Mouse (Mus musculus) heart, embryonic 11.5 days (tissue): Measurements from ENCODE around the gene Clcnka. TPM values are rescaled to one million over a fixed set of nuclear protein-coding genes. Genes with fewer than 3 reads are reported as not detected.

Source experiments
- ATAC-seq: fragments of 200-750 bp; cut with Nextera tagmentation; replicated peaks from 2 replicates; pipeline ENCODE4 v1.8.0; 2017; ENCODE audit warnings: moderate library complexity; ENCODE audit not compliant: insufficient number of reproducible peaks, low FRiP score, low TSS enrichment
- H3K27ac ChIP-seq: fragments of 300-500 bp; sonication (generic); 2 replicates; pipeline ENCODE4 v1.5.1; 2014; ENCODE audit warnings: mild to moderate bottlenecking, low read depth, low read length
- H3K27me3 ChIP-seq: fragments of 300-500 bp; sonication (generic); 2 replicates; pipeline ENCODE4 v1.6.1; 2014; ENCODE audit warnings: mild to moderate bottlenecking, low read length, mixed read lengths; ENCODE audit not compliant: control insufficient read depth, insufficient read depth
- H3K36me3 ChIP-seq: fragments of 300-500 bp; sonication (generic); 2 replicates; pipeline ENCODE4 v1.6.1; 2014; ENCODE audit warnings: mild to moderate bottlenecking, low read length, moderate library complexity, mixed read lengths; ENCODE audit not compliant: control insufficient read depth, insufficient read depth
- H3K4me1 ChIP-seq: fragments of 300-500 bp; sonication (generic); 2 replicates; pipeline ENCODE4 v1.6.1; 2014; ENCODE audit warnings: low read length; ENCODE audit not compliant: control insufficient read depth, insufficient read depth
- H3K4me2 ChIP-seq: fragments of 300-500 bp; sonication (generic); 2 replicates; pipeline ENCODE4 v1.6.1; 2014; ENCODE audit warnings: mild to moderate bottlenecking, moderate library complexity
- H3K4me3 ChIP-seq: fragments of 300-500 bp; sonication (generic); 2 replicates; pipeline ENCODE4 v1.5.1; 2014; ENCODE audit warnings: low read depth, low read length
- H3K9ac ChIP-seq: fragments of 300-500 bp; sonication (generic); 2 replicates; pipeline ENCODE4 v1.6.1; 2014; ENCODE audit warnings: mild to moderate bottlenecking, low read depth, low read length, moderate library complexity
- H3K9me3 ChIP-seq: fragments of 300-500 bp; sonication (generic); replicated peaks from 2 replicates; pipeline ENCODE4 v1.6.1; 2016; ENCODE audit warnings: low read length; ENCODE audit not compliant: control insufficient read depth
- WGBS: fragments of 180-500 bp; shearing (Covaris S2); extraction: QIAGEN DNeasy Blood & Tissue Kit; methylation state at CpG from one replicate; pipeline ENCODE4 v1.1.7; 2014; ENCODE audit not compliant: insufficient replicate concordance; 5-methylcytosine and 5-hydroxymethylcytosine counted together
- polyA plus RNA-seq: library from polyadenylated mRNA; unstranded; fragments of >200 nt; fragmentation: Nextera tagmentation; extraction: Ambion mirVana; gene quantifications from 2 replicates; pipeline ENCODE4 v1.2.1, GENCODE M21; 2014

Gene Clcnka
- polyA plus RNA-seq = 0.14 and 0.42 TPM in 2 replicates

GRCm38 (mm10) chr4:141398545-141398944 is at the start of gene Clcnka:
Gene Clcnka (minus strand): TSS chr4:141398724.
- no peaks in the 10 kb centered on the region for H3K9me3 ChIP-seq
- peaks cover 18% of the 10 kb centered on the region for H3K27me3 ChIP-seq
- H3K9ac ChIP-seq = no peak within 1 kb of the TSS
- H3K4me3 ChIP-seq = no peak within 1 kb of the TSS
- no peak for ATAC-seq
- no peaks in the 10 kb centered on the region for H3K36me3 ChIP-seq
- WGBS = 54% methylated on average over 12 of the region's 12 CpGs
- no peak within 1 kb of the TSS for H3K4me2 ChIP-seq
- H3K4me1 ChIP-seq = no peaks in the 10 kb centered on the region
- H3K27ac ChIP-seq = no peak within 1 kb of the TSS

- peaks cover 15% of the 10 kb centered on the region for H3K4me1 ChIP-seq
- no peaks in the 10 kb centered on the region for H3K27me3 ChIP-seq
- H3K4me2 ChIP-seq = no peak overlapping the region; the same call in 1 of the 2 replicates
- H3K9me3 ChIP-seq = no peaks in the 10 kb centered on the region
- peaks cover 22% of the 10 kb centered on the region for H3K36me3 ChIP-seq
- no peak overlapping the region for H3K9ac ChIP-seq
- no peak for ATAC-seq
- 67% methylated on average over 7 of the region's 7 CpGs for WGBS
- H3K27ac ChIP-seq = no peak overlapping the region
- H3K4me3 ChIP-seq = no peak overlapping the region
These were observed 47.7 kb upstream of the Clcnka start for GRCm38 (mm10) chr4:141446211-141446610.

- Histone ChIP-seq H3K4me3 (peak overlapping the region; percentile 100), H3K9me3 (no peaks in the 10 kb centered on the region), H3K27ac (no peak overlapping the region), H3K4me2 (peak overlapping the region; percentile 87), H3K4me1 (peaks cover 15% of the 10 kb centered on the region), H3K27me3 (no peaks in the 10 kb centered on the region), H3K9ac (peak overlapping the region; percentile 95), H3K36me3 (peaks cover 22% of the 10 kb centered on the region)
- WGBS = 16% methylated on average over 14 of the region's 14 CpGs
- ATAC-seq = no peak
These were observed 46.8 kb upstream of the Clcnka start for GRCm38 (mm10) chr4:141445328-141445720.

GRCm38 (mm10) chr4:141444451-141445327 is 46.2 kb upstream of the Clcnka start, which contains the start of gene Zbtb17:
Gene Zbtb17 (plus strand): TSS chr4:141444654.
- Histone ChIP-seq H3K36me3 (peaks cover 21% of the 10 kb centered on the region), H3K27ac (peak within 1 kb of the TSS; percentile 83), H3K9ac (peak within 1 kb of the TSS; percentile 95), H3K9me3 (no peaks in the 10 kb centered on the region), H3K4me3 (peak within 1 kb of the TSS; percentile 100), H3K4me2 (peak within 1 kb of the TSS; percentile 87), H3K27me3 (no peaks in the 10 kb centered on the region), H3K4me1 (peaks cover 15% of the 10 kb centered on the region)
- ATAC-seq = peak; percentile 80
- 1% methylated on average over 66 of the region's 102 CpGs for WGBS

DNA sequence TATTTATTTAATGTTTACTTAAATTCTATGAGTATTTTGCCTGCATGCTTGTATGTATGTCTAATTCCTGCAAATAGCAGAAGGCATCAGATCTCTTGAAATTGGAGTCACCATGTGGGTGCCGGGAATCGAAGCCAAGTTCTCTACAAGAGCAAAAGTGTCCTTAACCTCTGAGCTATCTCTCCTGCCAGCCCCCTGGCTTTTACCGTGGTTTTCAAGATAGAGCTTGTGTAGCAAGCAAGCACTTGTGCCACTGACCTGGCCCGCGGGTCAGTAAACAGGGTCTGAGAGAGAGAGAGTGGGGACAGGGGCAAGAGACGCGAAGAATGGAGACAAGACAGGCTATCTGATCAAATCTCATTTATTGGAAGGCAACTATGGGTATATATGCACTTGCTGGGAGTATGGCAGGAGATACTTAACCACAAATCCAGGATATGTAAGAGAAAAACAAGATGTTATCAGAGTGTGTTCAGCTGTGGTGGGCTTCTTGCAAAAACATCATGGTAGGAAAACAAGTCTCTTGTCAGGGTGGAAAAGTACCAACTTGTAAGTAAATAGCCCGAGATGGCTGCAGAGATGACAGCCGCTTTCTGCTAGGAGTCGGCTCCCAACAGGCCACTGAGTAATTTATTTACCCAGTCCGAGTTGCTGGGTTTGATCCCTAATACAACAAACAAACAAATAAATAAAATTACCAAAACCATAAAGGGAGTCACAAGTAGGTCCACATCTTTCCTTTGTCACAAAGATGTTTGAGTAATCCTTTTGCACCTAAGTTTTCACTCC is 45.3 kb upstream of the Clcnka start:
- no peaks in the 10 kb centered on the region for H3K9me3 ChIP-seq
- no peak for ATAC-seq
- peaks cover 13% of the 10 kb centered on the region for H3K36me3 ChIP-seq
- peak overlapping the region; percentile 100 for H3K4me3 ChIP-seq
- 37% methylated on average over 11 of the region's 11 CpGs for WGBS
- H3K4me1 ChIP-seq = peaks cover 15% of the 10 kb centered on the region
- H3K9ac ChIP-seq = peak overlapping the region; percentile 95
- H3K27me3 ChIP-seq = no peaks in the 10 kb centered on the region
- peak overlapping the region; percentile 83; the same call in 1 of the 2 replicates for H3K27ac ChIP-seq
- peak overlapping the region; percentile 87 for H3K4me2 ChIP-seq

DNA sequence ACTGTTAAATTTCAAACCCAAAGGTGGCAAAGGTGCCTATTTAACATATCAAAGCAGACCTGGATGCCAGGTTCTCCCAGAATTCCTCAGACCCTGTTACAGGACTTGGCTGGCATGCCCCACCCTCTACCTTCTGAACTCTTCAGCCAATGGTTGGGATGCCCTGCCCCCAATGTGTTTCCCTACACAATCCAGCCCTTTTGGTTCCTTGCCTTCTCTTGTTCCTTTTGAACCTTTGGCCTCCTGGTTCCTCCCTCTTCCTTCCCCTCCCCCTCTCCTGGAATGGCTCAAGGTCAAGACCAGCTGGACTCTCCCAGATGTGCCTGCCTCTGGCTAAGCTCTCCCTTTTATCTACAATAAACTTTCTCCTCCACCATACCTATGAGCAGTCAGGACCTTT is 42.4 kb upstream of the Clcnka start:
- H3K27ac ChIP-seq = no peak overlapping the region
- H3K27me3 ChIP-seq = no peaks in the 10 kb centered on the region
- H3K4me3 ChIP-seq = no peak overlapping the region
- no peaks in the 10 kb centered on the region for H3K9me3 ChIP-seq
- no peak for ATAC-seq
- no peak overlapping the region for H3K9ac ChIP-seq
- no peaks in the 10 kb centered on the region for H3K36me3 ChIP-seq
- H3K4me1 ChIP-seq = peaks cover 11% of the 10 kb centered on the region
- H3K4me2 ChIP-seq = no peak overlapping the region

DNA sequence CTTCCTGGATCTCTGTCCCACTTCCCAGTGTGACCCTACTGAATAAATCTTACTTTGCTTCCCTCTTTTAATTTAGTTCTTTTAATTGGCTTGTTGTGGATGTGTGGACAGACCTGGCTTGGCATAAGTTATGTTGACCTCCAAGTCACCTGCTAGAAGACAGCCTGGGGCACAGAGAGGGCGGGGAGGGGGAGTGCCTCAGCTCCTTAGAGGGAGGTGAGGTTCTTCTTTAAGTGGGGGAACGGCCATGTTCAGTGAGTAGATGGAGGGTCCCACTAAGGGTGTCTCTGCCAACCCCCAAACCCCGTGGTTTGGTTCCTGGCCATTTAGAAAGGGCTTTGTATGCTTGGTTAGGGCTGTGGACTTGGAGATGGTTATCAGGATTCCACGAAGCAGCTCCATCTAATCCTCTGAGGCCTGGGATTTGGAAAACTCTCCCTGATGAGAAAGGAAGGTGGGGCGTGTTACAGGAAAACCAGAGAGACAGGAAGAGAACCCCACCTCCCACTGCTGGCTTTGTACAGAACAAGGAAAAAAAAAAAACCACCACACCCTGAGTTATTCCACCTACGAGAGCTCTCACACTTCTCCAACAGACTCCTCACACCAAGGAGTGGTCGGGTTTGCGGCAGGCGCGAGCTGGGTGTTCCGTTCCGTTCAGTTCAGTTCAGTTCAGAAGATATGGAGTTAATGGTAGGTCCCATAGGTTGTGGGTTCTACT is 40.7 kb upstream of the Clcnka start:
- Histone ChIP-seq H3K4me2 (no peak overlapping the region), H3K4me1 (peaks cover 3% of the 10 kb centered on the region; the same call in 1 of the 2 replicates), H3K9ac (no peak overlapping the region), H3K9me3 (no peaks in the 10 kb centered on the region), H3K27me3 (no peaks in the 10 kb centered on the region), H3K27ac (no peak overlapping the region), H3K4me3 (no peak overlapping the region), H3K36me3 (no peaks in the 10 kb centered on the region)
- WGBS = 77% methylated on average over 12 of the region's 12 CpGs
- ATAC-seq = no peak

GRCm38 (mm10) chr4:141435974-141436373 is 37.5 kb upstream of the Clcnka start, which contains the start of gene Srarp:
Gene Srarp (minus strand): TSS chr4:141436105.
- H3K9me3 ChIP-seq = no peaks in the 10 kb centered on the region
- H3K27ac ChIP-seq = no peak within 1 kb of the TSS
- no peaks in the 10 kb centered on the region for H3K36me3 ChIP-seq
- no peaks in the 10 kb centered on the region for H3K27me3 ChIP-seq
- no peak within 1 kb of the TSS for H3K4me3 ChIP-seq
- 56% methylated on average over 1 of the region's 1 CpGs for WGBS
- H3K9ac ChIP-seq = no peak within 1 kb of the TSS
- no peak within 1 kb of the TSS for H3K4me2 ChIP-seq
- H3K4me1 ChIP-seq = no peaks in the 10 kb centered on the region
- no peak for ATAC-seq
